In genomic region chr17:74963861-74964260, GRCm38 (mm10) we compare ENCODE assay signal across 2 mouse cellular contexts.
TF ChIP-seq lines count a peak whose summit lies in the region.

No protein-coding gene starts in this region.

TF ChIP-seq in CH12.LX, 34 proteins besides CTCF, POLR2A, EP300 and RAD21:
- no peak for TF ChIP-seq ELF1 (IDR thresholded peaks at IDR 0.05; ENCODE audit: low read depth, low read length)
- TF ChIP-seq SMC3 (IDR thresholded peaks at IDR 0.05; ENCODE audit: low read depth, low read length): peak; percentile 68
- TF ChIP-seq ZC3H11A (IDR thresholded peaks at IDR 0.05; ENCODE audit: low read depth, low read length): 0 out of 2 replicates have a peak, but pooled peaks have one; percentile 12

TF ChIP-seq in MEL, 35 proteins besides CTCF, POLR2A, EP300 and RAD21:
- TF ChIP-seq ELF1 (IDR thresholded peaks at IDR 0.05; ENCODE audit: low read depth, low read length) (no peak), SMC3 (IDR thresholded peaks at IDR 0.05; ENCODE audit: low read depth, low read length) (0 out of 2 replicates have a peak, but pooled peaks have one; percentile 14), POLR2AphosphoS2 (IDR thresholded peaks at IDR 0.05; ENCODE audit: low read length) (no peak), POLR2AphosphoS5 (IDR thresholded peaks at IDR 0.05; ENCODE audit: borderline replicate concordance, low read depth, low read length) (no peak), ZMIZ1 (IDR thresholded peaks at IDR 0.05; ENCODE audit: low read depth, low read length) (no peak), USF1 (IDR thresholded peaks at IDR 0.05; ENCODE audit: low read depth, low read length) (no peak)
TF ChIP-seq in MEL: peak in this region for 1.
